Mouse (Mus musculus): ENCODE data around the gene Usp31. TPM values are rescaled to one million over a fixed set of nuclear protein-coding genes. Genes with fewer than 3 reads are reported as not detected.

The Usp31 gene
- 3.7 TPM for polyA plus RNA-seq (2014; fragmentation: Illumina TruSeq; extraction: RNeasy Lipid Tissue Mini Kit (QIAGEN cat#74804); ENCODE audit: low read depth, low replicate concordance)

DNA sequence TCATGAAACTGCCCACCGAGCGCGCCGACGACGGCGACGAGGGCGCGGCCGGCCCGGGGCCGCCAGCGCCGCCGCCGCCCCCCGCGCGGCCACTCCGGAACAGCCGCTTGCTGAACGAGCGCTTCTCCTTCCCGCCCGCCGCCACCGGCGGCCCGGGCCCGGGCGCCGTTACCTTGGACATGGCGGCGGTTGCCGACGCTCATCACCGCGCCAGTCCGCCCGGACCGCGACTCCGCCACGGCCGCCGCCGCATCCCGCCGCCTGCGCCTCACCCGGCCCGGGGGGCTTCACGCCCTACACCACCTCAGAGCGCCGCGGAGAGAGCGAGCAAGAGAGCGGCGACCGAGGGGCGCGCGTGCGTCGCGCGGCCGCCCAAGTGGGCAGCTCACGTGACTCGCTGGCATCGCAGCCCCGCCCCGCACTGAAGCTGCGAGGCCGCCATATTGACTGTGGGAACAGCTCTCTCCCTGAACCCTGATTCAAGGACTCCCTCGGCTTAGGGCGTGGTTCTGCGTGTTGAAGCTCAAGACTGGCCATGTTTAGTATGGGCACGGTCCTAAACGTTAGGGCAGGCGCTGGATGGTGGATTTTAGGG, at the start of gene Usp31:
Gene Usp31 (minus strand): TSS at position 181 of the 595 bp plus-strand sequence.

DNA sequence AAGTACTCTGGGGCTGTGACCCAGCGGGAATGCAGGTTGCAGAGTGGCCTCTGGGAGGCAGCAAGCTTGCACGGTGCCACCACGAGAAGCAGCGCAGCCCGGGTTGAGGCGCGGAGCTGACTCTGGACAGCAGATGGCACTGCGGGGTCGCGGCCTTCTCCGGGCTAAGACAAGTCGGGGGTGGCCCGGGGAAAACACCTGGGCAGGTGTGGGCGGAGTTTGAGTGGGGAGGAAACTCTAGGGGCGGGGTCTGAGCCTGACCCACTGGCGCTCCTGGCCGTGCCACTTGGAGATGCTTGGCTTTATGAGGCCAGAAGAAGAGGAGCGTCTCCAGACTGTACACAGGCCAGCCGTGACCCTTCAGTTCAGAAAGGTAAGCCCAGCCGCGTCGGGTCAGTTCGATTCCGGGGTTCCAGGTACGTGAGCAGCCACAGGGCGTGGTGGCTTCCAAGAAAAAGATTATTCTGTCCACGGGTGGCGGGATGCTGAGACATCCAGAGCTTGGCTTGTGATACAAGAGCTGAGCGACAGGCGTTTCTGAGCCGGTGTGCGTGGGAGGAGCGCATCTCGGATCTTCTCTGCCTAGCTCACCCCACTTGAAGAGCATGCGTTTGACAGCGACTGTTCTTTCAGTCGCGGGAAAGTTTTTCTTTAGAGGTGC, 27.2 kb upstream of the Usp31 start, which contains the start of gene Scnn1g:
Gene Scnn1g (plus strand): TSS at position 309 of the 661 bp plus-strand sequence.

Other genes with a start within 250 kb of the Usp31 start
- 0.16 TPM for gene Scnn1g, start 27.2 kb upstream of the Usp31 start, polyA plus RNA-seq (2014; fragmentation: Illumina TruSeq; extraction: RNeasy Lipid Tissue Mini Kit (QIAGEN cat#74804); ENCODE audit: low read depth, low replicate concordance)
- 0.66 TPM for gene Scnn1b, start 157.8 kb upstream of the Usp31 start, polyA plus RNA-seq (2014; fragmentation: Illumina TruSeq; extraction: RNeasy Lipid Tissue Mini Kit (QIAGEN cat#74804); ENCODE audit: low read depth, low replicate concordance)